Mouse (Mus musculus) kidney, postnatal 0 days (tissue): ENCODE results near the gene Luzp1. TPM values are rescaled to one million over a fixed set of nuclear protein-coding genes. Genes with fewer than 3 reads are reported as not detected.

Source experiments
- ATAC-seq: fragments of 200-750 bp; cut with Nextera tagmentation; replicated peaks from 2 replicates; pipeline ENCODE4 v1.8.0; 2017; ENCODE audit warnings: low read depth, moderate number of reproducible peaks, moderate TSS enrichment, moderate library complexity; ENCODE audit not compliant: low FRiP score
- DNase-seq: peaks from one replicate; pipeline ENCODE4 v3.0.0-alpha.2; 2016; ENCODE audit warnings: low spot score
- H3K27ac ChIP-seq: fragments of 300-500 bp; sonication (generic); 2 replicates; pipeline ENCODE4 v1.5.1; 2014; ENCODE audit warnings: mild to moderate bottlenecking
- H3K27me3 ChIP-seq: fragments of 300-500 bp; sonication (generic); 2 replicates; pipeline ENCODE4 v1.6.1; 2014; ENCODE audit warnings: low read length, mixed read lengths; ENCODE audit not compliant: insufficient read depth
- H3K36me3 ChIP-seq: fragments of 300-500 bp; sonication (generic); 2 replicates; pipeline ENCODE4 v1.6.1; 2014; ENCODE audit warnings: low read length, mixed read lengths; ENCODE audit not compliant: insufficient read depth
- H3K4me1 ChIP-seq: fragments of 300-500 bp; sonication (generic); replicated peaks from 2 replicates; pipeline ENCODE4 v1.6.1; 2014; ENCODE audit warnings: antibody characterized with exemption, low read length, mixed read lengths; ENCODE audit not compliant: insufficient read depth
- H3K4me2 ChIP-seq: fragments of 300-500 bp; sonication (generic); 2 replicates; pipeline ENCODE4 v1.6.1; 2014; ENCODE audit warnings: mild to moderate bottlenecking, low read length, moderate library complexity, mixed read lengths
- H3K4me3 ChIP-seq: fragments of 300-500 bp; sonication (generic); replicated peaks from 2 replicates; pipeline ENCODE4 v1.5.1; 2014; ENCODE audit warnings: low read depth, low read length
- H3K9ac ChIP-seq: fragments of 300-500 bp; sonication (generic); 2 replicates; pipeline ENCODE4 v1.6.1; 2014; ENCODE audit warnings: low read depth, low read length
- H3K9me3 ChIP-seq: fragments of 300-500 bp; sonication (generic); replicated peaks from 2 replicates; pipeline ENCODE4 v1.6.1; 2016; ENCODE audit warnings: low read length, inconsistent platforms, mixed read lengths
- CTCF ChIP-seq: IDR thresholded peaks from 2 replicates; pipeline ENCODE4 v1.5.1; 2016; ENCODE audit warnings: antibody characterized with exemption, low read depth, mild to moderate bottlenecking, moderate library complexity
- WGBS: fragments of 180-500 bp; shearing (Covaris S2); extraction: QIAGEN DNeasy Blood & Tissue Kit; methylation state at CpG from one replicate; pipeline ENCODE4 v1.1.7; 2014; 5-methylcytosine and 5-hydroxymethylcytosine counted together
- polyA plus RNA-seq: library from polyadenylated mRNA; unstranded; fragments of >200 nt; fragmentation: Nextera tagmentation; extraction: Ambion mirVana; gene quantifications from 2 replicates; pipeline ENCODE4 v1.2.1, GENCODE M21; 2015

The Luzp1 gene
- polyA plus RNA-seq, 1 experiment from 2014 or later, result 111 TPM

DNA sequence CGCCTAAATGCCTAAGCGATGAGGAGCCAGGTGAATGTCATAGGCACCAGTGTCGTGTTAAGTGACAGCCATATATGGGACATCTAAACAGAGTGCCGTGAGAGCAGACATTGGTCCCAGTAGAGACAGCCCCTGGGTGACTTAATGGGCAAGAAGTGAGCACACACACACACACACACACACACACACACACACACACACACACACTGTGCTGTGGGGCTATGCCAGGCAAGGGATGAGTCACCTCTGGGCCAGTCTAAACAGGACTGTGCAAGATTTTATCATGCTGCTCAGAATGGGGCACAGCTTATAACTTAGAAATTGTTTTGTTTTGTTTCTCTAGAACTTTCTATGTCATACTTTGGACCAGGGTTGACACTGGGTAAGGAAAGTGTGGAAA lies 35.5 kb upstream of the Luzp1 start:
- no peak for TF ChIP-seq CTCF
- H3K27ac ChIP-seq, result no peak overlapping the region
- DNase-seq, result no peak
- peak; percentile 73; the same call in 1 of the 2 replicates for ATAC-seq
- 84% methylated on average over 4 of the region's 4 CpGs for WGBS
- no peaks in the 10 kb centered on the region for H3K27me3 ChIP-seq
- H3K9me3 ChIP-seq, result no peaks in the 10 kb centered on the region
- H3K4me1 ChIP-seq, result no peaks in the 10 kb centered on the region
- H3K36me3 ChIP-seq, result no peaks in the 10 kb centered on the region
- H3K4me2 ChIP-seq, result no peak overlapping the region
- H3K4me3 ChIP-seq, result no peak overlapping the region
- no peak overlapping the region for H3K9ac ChIP-seq

GRCm38 (mm10) chr4:136439106-136439505 lies 30.5 kb upstream of the Luzp1 start:
- Histone ChIP-seq H3K9me3 (no peaks in the 10 kb centered on the region), H3K4me1 (no peaks in the 10 kb centered on the region), H3K36me3 (no peaks in the 10 kb centered on the region), H3K27ac (no peak overlapping the region), H3K4me3 (no peak overlapping the region), H3K27me3 (no peaks in the 10 kb centered on the region), H3K4me2 (no peak overlapping the region), H3K9ac (no peak overlapping the region)
- DNase-seq (no peak), ATAC-seq (no peak; the same call in 1 of the 2 replicates)
- 36% methylated on average over 4 of the region's 4 CpGs for WGBS
- no peak for TF ChIP-seq CTCF

DNA sequence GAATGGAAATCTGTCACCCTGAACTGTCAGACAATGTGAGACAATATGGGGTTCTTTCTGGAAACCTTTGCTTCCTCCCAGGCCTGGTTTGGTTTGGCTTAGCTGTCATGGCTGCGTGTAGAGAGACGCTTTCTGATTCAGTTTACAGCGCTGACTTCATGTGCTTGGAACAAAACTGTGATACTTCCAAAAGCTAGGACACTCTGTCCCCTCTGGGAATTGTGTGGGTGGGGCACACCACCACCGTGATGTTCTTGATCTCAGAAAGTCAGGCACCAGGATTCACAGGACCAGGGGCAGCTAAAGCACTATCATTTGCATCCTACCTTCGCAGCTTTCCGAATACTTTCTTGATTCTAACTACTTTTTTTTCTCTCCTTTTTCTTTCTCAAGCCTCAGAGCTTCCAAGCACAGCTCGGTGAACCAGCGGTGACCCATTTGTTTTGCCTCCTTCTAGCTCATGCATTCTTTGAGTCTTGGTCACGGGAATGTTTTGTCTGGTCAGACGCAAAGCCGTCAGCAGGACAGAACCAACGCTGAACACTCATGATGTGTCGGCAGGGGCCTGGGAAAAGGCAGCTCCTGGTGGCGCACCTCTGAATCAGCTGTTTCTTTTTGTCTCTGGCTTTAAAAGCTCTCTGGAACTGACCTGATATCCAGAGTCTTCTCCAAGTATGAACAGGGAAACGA lies 28.1 kb upstream of the Luzp1 start:
- Histone ChIP-seq H3K4me2 (no peak overlapping the region), H3K36me3 (no peaks in the 10 kb centered on the region), H3K27me3 (no peaks in the 10 kb centered on the region), H3K9me3 (no peaks in the 10 kb centered on the region), H3K4me3 (no peak overlapping the region), H3K4me1 (no peaks in the 10 kb centered on the region), H3K9ac (no peak overlapping the region), H3K27ac (no peak overlapping the region)
- peak; percentile 56 for DNase-seq
- 52% methylated on average over 15 of the region's 15 CpGs for WGBS
- no peak for TF ChIP-seq CTCF
- no peak for ATAC-seq

DNA sequence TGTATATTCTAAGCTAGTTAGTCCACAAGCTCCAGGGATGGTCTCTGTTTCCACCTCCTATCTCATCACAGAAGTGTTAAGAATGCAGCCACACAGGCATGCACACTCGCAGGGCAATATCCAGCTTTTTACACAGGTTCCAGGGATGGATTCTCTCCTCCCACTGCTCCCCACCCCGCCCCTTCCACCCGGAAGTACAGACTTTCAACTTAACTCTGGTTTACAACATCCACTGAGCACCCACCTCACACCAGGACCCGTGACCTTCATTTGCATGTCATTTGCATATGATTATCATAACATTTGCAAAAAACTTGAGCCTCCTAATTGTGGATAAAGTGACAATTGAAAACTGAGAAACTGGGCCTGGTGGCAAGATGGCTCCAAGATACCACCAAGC lies 25.0 kb upstream of the Luzp1 start:
- Histone ChIP-seq H3K4me2 (no peak overlapping the region), H3K4me1 (no peaks in the 10 kb centered on the region), H3K27ac (no peak overlapping the region), H3K36me3 (no peaks in the 10 kb centered on the region), H3K9ac (no peak overlapping the region), H3K9me3 (no peaks in the 10 kb centered on the region), H3K4me3 (no peak overlapping the region), H3K27me3 (no peaks in the 10 kb centered on the region)
- DNase-seq, result no peak
- 68% methylated on average over 4 of the region's 4 CpGs for WGBS
- no peak for TF ChIP-seq CTCF
- no peak for ATAC-seq

DNA sequence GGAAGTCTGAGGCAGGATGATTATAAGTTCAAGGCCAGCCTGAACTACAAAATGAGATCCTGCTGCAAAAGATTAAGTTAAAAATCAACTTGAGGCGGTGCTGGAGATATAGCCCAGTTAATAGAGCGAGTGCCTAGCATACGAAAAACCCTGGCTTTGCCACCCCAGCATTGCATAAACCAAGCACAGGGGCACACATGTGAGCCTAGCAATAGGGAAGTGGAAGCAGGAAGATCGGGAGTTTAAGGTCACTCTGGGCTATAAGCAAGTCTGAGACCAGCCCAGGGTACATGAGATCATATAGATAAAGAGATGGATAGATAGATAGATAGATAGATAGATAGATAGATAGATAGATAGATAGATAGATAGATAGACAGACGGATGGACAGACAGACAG lies 19.8 kb upstream of the Luzp1 start:
- ATAC-seq, result no peak
- no peak for DNase-seq
- no peaks in the 10 kb centered on the region for H3K9me3 ChIP-seq
- no peaks in the 10 kb centered on the region for H3K27me3 ChIP-seq
- H3K9ac ChIP-seq, result no peak overlapping the region
- H3K4me1 ChIP-seq, result no peaks in the 10 kb centered on the region
- 79% methylated on average over 5 of the region's 5 CpGs for WGBS
- H3K4me2 ChIP-seq, result no peak overlapping the region
- H3K27ac ChIP-seq, result no peak overlapping the region
- no peaks in the 10 kb centered on the region for H3K36me3 ChIP-seq
- no peak overlapping the region for H3K4me3 ChIP-seq
- TF ChIP-seq CTCF, result no peak

GRCm38 (mm10) chr4:136450271-136450670 lies 19.3 kb upstream of the Luzp1 start:
- H3K4me3 ChIP-seq, result no peak overlapping the region
- no peaks in the 10 kb centered on the region for H3K4me1 ChIP-seq
- no peaks in the 10 kb centered on the region for H3K36me3 ChIP-seq
- H3K4me2 ChIP-seq, result no peak overlapping the region
- no peaks in the 10 kb centered on the region for H3K9me3 ChIP-seq
- H3K27ac ChIP-seq, result no peak overlapping the region
- no peaks in the 10 kb centered on the region for H3K27me3 ChIP-seq
- ATAC-seq (no peak), DNase-seq (no peak)
- no peak overlapping the region for H3K9ac ChIP-seq
- WGBS, result 71% methylated on average over 4 of the region's 4 CpGs
- no peak for TF ChIP-seq CTCF

GRCm38 (mm10) chr4:136451564-136451963 lies 18.0 kb upstream of the Luzp1 start:
- WGBS, result 5% methylated on average over 6 of the region's 6 CpGs
- H3K9ac ChIP-seq, result no peak overlapping the region
- H3K4me3 ChIP-seq, result no peak overlapping the region
- 0 out of 2 replicates have a peak overlapping the region, but pooled peaks have one; percentile 42 for H3K27ac ChIP-seq
- DNase-seq, result no peak
- H3K27me3 ChIP-seq, result no peaks in the 10 kb centered on the region
- no peaks in the 10 kb centered on the region for H3K4me1 ChIP-seq
- H3K36me3 ChIP-seq, result no peaks in the 10 kb centered on the region
- H3K4me2 ChIP-seq, result no peak overlapping the region
- TF ChIP-seq CTCF, result no peak
- no peaks in the 10 kb centered on the region for H3K9me3 ChIP-seq
- ATAC-seq, result peak; percentile 64
